Mouse (Mus musculus): ENCODE measurements at regions not wholly inside any gene's neighbourhood (a gene's known extent, or its start where the extent isn't known, plus 50 kb on each side); places are given as distances from the start of the nearest gene placed in this dataset.

GRCm38 (mm10) chr12:70556820-70557219 lies 103.9 kb downstream of the Tmx1 start:
- TF ChIP-seq POLR2A (IDR thresholded peaks at IDR 0.05; ENCODE audit: insufficient read depth, low read depth, low read length) = no peak
- no peak for TF ChIP-seq EP300 (IDR thresholded peaks at IDR 0.05; ENCODE audit: insufficient read depth, low read depth, low read length)

Measured in heart, adult 2 months (tissue).